Mouse (Mus musculus) testis, postnatal 14 days (tissue): Measurements from ENCODE around the gene Gpd1l.

Experiments used
- DNase-seq: peaks from one replicate; pipeline ENCODE4 v3.0.0; 2021; ENCODE audit warnings: low spot score

Gene Gpd1l

DNA sequence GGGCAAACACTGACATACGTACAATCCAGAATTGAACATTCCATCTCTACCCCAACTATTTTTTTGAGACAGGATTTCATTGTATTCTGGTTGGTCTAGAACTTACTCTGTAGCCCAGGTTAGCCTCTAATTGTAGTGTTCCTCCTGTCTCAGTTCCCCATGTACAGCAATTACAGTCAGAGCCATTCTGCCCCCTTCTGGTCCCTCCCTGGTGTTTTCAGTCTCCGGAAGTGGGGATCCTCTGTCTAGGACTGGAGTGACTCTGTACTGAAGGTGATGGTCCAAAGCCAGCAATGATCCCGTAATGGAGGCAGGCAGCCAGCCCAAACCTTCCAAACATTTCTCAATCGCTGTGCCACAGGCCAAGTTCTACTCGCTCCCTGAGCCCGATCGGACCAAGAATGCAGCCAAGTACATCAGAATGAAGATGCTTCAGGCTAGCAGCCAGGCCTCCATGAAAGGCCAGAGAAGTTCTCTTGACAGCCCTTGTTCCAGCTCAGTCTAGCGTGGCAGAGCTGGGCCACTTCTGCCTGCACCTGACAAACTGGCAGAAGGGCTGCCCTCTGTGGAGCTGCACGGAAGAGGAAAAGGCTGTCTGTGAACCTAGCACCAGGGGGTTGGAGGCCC, 3.2 kb downstream of the Gpd1l start:
- DNase-seq, result peak; percentile 56

DNA sequence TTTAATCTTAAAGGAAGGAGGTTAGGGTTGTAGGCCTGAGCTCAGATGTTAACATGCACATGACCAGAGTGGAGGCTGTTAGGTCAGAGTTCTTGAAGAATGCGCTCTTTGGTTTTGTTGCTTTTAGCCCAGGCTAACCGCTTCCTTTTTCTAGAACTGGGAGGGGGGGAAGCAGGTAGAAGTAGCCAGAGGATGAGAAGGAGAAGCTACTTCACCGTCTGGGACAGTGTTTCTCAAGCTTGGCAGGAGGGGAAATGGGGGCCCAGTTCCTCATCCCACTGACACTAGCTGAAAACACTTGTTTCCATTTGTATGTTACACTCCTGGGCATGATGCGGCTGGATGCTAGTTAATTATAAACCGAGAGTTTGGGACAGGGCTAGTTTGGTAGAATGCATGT, 8.2 kb downstream of the Gpd1l start:
- DNase-seq, result no peak

DNA sequence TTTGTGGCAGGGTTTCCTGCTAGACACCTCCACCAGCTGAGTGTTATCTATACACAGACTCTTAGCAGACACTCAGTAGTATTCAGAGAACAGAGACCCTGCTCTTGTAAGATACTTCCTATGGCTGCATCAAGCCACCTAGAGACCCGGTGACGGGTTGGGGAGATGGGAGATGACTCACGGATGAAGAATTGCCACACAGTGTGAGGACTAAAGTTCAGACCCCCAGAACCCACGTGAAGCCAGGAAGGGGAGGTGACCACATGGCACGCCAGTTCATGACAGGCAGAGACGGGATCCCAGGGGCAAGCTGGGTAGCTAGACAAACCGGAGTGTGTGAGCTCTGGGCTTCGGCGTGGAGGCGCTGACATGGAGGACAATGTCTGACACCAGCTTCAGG, 8.7 kb downstream of the Gpd1l start:
- DNase-seq, result no peak

DNA sequence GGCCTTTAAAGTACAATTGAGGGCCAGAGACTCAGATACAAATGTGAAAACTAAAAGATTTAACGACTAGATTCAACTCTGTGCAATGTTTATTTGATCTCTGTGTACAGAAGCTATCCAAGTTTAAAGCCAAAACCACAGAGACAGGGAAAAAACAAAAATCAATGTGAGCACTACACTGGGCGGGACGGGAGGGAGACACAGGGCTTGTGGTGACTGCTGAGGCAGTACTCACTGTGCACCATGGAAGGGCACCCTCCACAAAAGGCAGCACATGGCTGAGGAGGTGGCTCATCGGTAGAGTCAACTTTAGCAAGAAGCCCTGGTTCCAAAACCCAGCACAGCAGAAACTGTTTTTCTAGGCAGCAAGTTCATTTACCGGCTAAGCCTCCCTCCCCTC, 9.3 kb downstream of the Gpd1l start:
- DNase-seq, result no peak

DNA sequence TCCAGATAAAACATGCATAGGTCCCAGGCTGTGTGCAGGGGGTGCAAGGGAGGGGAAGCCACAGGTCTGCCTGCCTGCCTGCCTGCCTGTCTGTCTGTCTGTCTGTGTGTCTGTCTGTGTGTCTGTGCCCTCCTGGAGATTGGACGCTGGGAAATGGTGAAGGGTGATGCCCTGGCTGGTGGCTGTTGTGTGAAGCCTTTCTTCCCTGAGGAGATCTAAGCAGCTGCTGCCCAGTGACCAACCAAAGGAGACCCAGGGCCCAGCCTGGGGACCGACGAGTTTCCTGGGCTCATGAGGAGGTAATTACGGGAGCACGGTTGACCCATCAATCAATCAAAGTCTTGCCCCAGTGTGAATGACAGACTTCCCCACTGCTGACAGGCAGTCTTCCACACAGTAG, 11.6 kb downstream of the Gpd1l start:
- DNase-seq, result no peak

DNA sequence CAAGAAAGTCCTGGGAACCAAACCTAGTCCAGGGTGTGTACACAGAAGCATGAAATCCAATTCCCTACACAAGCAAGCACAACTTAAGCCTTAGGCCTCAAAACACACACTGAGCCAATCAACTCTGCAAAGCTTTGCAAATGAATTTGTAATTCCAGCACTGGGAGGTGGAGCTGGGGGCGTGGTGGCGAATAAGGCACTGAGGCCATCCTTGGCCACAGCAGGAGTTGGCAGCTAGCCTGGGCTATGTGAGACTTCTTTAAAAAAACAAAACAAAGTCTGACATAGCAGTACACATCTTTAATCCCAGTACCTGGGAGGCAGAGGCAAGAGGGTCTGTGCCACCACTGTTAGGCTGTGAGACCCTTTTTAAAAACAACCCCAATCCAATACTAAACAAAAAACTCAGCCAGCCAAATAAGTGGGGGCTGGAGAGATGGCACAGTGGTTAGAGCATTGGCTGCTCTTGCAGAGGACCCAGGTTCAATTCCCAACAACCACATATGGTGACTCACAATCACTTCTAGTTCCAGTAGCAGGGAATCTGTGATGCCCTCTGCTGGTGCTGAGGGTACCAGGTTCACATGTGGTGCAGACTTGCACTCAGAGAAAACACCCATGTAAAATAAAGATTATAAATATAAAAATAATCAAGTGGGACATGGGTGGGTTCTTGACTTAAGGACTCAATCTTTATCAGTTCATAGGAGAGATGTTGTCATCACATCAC, 12.3 kb downstream of the Gpd1l start:
- DNase-seq, result no peak

DNA sequence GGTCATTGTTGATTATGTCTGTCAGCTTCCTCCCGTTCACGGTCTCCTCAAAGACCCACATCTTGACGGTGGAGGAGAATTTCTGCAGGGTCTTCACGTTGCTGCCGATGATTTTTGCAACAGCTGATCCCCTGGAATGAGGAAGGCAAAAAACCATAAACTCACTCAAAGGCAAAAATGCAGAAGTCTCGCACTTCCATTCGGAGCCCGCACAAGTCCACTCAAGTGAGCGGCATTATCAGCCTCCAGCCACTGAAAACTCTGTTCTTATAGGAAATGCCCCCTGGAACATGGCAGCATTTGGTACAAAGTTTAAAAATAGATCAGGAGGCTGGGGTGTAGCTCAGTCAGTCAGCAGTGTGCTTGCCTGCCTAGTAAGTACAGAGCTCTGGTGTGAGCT, 13.2 kb downstream of the Gpd1l start:
- no peak for DNase-seq

DNA sequence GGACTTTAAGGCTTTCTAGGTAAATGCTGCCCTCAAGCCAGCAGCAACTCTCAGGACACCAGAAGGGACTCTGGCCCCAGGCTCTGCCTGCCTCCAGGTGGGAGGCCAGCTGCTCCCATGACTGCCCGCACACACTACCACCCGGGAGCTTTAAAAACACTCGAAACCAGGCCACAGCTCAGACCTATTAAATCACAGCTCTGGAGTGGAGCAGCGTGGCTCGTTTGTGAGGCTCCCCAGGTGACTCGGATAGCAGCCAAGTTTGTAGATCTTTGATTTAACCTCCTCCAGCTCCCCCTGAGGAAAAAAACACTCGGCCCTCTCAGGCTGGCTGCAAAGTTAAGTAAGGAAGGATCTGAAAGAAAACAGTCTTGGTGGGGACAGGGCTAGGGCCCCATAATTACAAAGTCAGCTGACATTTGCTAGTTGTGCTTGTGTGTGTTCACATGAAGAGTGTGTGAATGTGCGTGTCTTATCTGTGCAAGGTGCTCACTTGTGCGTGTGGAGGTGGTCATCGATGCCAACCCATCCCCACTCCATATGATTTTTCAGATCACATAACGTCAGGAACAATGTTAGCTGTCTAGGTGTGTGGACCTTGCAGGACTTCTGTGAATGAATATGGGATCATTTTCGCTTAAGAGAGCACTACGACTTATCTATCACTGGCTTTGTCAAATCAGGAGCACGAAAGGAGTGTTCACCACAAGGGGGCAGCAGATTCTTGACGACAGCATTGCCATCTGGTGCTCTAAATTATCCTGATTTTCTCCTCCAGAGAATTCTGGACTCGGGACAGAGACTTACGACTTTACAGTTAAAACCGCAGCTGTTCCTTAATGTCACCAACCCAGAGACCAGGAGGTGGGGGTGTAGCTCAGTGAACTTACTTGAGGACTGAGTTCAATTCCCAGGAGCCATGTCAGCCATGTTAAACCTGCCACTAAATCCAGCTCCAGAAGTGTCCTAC, 20.8 kb downstream of the Gpd1l start:
- no peak for DNase-seq

DNA sequence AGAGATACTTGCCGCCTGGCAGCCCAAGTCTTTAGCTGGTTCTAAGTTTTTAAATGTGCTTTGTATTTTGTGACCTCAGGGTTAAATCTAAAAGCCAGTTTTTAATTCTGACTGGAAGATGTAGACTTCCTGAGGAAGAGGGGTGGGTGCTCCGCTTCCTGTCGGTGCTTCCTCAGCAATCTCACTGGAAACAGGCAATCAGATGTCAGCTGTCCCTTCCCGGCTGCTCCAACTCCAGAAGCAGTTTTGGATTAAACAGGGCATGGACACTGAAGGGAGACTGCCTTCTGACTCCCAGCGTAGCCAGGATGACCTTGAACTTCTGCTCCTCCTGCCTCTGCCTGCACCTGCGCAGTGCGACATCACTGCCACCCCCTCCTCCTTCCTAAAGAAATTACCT, 26.3 kb downstream of the Gpd1l start:
- no peak for DNase-seq

DNA sequence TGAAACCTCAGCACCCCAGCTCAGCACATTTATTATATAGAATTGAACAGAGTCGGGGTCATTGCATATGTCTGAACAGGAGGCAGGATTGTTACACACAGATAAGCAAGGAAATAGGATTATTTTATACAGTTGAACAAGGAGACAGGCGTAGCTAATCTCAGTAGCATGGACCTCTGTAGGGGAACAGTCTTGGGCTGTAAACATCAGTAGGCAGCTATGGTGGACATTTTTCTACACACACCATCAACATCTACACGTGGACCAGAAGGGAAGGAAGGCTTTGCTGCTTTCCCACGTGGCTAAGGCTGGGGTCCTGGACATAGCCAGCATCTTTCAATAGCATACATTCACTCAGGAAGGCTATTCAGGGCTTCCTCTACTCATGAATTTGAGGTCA, 37.9 kb downstream of the Gpd1l start:
- DNase-seq, result no peak

DNA sequence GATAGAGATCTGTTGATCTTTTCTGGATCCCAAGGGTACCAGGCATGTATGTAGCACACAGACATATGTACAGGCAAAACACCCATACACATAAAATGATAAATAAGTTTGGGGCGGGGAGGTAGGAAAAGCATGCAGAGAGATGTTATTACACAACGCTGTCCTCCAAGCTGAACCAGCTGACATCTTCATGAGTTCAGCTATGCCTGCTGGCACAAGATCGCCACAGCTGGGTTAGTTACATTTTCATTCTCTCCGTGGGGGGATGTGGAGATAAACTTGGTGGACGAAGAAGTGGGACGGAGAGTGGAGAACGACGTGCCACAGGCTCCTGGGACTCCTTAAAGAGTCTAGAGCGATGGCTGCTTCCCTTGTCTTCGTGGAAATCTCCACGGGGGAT, 40.8 kb downstream of the Gpd1l start:
- DNase-seq, result no peak

DNA sequence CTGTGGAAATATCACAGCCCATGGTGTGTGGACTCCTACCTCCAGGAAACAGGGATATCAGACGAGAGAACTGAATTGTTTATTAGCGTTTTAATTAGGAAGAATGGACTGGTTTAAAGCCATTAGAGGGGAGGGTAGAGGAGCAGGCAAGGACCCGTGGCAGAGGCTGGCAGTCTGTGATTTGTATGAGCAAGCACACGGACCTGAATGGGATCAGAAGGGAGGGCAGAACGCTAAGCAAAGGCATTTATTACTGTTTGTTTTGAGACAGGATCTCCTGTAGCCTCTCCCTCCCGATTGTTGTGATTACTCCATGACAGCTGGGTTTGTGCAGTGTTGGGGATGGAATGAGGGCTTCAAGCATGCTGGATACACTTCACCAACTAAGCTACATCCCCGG, 43.4 kb downstream of the Gpd1l start:
- DNase-seq, result no peak

DNA sequence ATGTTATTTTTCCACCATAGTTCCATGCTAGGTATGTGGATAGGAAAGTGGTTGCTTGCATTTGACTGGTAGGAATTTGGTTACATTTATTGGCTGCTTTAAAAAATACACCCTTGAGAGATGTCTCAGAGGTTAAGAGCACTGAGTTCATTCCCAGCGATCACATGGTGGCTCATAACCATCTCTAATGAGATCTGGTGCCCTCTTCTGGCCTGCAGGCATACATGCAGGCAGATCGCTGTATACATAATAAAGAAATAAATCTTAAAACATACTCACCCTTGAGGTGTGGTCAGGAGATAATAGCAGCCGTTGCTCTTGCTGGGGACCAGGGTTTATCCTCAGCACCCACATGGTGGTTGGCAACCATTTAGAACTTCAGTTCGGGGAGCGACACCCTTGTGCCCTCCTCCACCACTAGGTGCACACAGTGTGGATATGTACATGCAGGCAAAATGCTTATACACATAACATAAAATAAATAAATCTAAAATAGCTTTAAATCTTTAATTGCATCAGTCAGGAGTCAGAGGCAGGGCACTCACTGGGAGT, 44.9 kb downstream of the Gpd1l start:
- no peak for DNase-seq

DNA sequence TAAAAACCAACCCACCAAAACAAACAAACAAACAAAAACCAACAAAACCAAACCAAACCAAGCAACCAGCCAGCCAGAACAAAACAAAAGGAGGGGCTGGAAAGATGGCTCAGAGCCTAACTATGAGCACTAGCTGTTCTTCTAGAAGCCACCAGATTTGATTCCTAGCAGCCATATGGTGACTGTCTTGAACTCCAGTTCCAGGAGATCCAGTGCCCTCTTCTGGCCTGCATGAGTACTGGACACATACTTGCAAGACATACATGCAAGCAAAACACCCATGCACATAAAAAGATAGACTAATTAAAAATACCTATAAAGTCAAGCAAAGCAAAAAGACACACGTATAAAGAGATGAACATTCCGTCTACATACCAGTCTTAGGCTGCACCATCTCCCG, 46.1 kb downstream of the Gpd1l start:
- DNase-seq, result no peak

DNA sequence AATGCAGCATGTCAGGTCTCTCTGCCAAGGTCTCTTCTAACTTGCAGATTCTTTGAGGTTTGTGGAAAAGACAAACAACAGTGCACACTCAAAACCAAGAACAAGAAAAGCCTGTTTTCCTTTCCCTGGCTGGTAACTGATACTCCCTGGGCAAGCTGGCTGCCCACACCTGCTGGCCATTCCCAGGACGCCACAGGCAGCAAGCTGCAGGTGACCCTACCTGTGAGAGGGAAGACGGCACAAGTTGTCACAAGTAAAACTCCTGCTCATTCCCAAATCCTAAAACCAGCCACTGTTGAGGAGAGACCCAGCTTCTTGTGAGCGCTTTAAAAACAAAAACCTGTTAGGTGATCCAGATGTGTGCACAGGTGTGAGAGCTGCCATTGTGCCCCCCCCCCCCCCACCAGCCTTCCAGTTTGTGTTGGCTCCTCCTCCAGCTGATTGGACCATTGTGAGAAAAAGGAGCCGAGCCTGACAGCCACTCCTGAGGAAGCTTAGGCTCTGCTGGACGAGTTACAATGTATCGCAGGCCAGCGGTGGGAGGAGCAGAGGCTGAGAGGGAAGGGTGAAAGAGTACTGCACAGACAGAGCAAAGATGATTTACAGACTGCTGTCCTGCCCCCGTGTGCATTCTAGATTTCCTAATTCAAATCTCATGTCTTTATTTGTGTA, 47.7 kb downstream of the Gpd1l start:
- DNase-seq, result peak; percentile 76

DNA sequence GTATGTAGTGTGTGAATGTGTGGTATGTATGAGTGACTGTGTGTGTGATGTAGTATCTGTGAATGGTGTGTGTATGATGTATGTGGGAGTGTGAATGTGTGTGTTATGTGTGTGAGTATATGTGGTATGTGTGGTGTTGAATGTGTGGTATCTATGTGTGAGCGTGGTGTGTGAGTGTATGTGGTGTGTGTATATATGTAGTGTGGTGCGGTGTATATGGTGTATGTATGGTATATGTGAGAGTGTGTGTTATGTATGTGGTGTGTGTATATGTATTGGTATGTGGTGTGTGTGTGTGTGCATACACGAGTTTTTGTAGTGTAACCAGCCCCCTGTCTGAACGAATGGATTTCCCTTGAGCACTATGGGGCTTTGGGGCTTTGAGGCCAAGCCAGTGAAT, 48.2 kb downstream of the Gpd1l start:
- DNase-seq, result no peak

DNA sequence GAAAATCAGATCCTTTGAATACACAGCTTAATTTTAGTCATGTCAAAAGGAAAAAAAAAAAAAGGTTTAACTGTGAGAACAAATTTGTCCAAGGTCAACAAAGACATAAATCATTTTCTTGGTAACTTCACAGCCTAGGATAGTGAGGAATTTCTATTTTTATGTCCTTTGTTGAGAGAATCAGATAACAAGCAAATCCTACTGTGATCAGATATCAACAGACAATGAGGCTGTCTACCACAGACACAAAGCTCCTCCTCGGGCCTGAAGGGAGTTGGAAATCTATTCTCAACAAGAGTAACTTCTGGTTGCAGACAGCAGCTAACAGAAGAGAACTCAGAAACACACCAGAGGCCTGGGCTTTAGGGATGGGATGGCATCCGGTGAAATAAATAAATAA, 51.8 kb downstream of the Gpd1l start:
- DNase-seq, result no peak

DNA sequence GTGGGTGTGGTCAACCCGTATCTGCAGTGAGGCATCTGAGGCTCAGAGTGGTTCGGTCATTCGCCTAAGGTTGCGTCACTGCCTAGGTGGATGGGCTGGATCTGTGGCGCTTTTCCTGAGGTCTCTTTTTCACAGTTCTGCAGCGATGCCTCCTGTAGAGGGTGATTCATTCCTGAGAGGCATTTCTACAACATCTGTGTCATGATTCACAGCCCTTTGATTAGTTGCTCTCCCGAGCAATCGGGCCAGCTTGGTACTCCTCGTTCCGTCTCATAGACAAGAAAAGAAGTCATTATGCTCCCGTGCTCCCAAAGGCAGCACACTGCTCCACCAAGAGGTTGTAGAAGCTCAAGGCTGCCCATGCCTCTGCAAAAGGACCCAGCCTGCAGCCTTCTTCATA, 78.5 kb downstream of the Gpd1l start:
- peak; percentile 46 for DNase-seq

DNA sequence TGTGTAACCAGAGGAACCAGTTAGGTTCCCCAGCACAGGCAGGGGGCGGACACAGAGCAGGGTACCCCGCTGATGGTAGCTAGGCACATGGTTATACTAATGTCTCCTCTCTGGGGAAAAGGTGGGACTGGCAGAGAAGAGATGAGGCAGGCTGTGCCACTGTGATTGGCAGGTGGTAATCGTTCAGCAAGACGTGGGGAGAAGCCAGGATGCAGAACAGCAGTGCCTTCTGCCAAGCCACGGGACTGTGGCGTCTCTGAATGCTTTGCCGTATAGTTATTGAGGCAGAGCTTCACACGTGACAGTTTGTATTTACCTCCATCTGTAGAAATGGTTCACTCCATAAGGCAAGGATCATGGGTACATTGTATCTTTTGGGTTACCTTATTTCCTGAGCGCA, 79.1 kb downstream of the Gpd1l start:
- no peak for DNase-seq

DNA sequence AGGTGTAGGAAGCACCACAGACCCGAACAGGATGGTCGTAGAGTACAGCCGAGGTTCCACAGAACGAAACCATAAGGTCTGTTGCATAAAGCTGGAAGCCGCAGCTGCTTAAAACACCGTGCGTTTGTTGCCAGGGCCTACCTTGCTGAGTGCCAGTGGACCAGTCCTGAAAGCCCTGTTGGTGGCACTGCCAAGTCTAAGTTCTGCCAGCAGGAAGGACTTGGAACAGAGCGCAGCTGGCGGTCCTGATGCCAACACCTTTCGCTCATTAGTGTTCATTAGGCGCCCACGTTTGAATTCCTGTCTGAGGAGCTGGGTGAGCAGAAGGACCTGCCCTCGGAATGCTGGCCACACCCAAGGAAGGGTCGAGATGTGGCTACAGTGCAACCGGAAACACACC, 80.5 kb downstream of the Gpd1l start:
- DNase-seq, result no peak

DNA sequence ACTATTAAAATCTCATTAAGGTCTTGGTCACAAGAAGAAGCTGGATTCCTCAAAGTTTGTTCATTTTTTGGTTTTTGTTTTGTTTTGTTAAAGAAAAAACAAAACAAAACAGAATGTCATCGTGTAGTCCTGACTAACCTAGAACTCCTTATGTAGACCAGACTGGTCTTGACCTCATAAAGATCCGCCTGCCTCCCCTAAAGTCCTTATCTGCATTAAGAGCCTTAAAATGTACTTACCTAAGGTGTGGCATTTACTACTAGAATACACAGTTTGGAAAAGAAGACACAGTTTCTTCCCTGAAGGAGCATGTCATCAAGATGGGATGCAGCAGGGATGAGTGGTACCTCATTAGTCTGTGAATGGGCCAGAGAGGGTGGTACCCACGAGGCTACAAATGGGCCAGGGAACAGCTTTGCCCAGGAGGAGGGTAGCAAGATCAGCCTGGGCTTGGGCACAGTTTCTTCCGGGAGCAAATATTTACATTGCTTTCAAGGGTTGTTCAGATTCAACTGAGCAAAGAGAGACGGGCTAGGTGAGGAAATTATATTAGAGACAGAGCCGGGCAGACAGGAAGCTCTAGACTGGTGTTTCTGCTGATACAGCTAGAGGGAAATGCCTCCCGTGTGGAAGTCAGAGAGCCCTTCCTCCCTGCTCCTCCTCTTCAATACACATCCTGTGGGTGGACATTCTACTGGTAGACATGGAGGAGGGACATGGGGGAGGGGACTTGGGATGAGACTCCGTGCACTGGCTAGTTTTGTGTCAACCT, 82.2 kb downstream of the Gpd1l start:
- DNase-seq, result no peak
